Mouse (Mus musculus) embryonic facial prominence, embryonic 14.5 days (tissue): ENCODE measurements around the gene Hist2h3c1. TPM values are rescaled to one million over a fixed set of nuclear protein-coding genes. Genes with fewer than 3 reads are reported as not detected.
"Not testable (repeated sequence)": the region's sequence is repeated elsewhere in the genome, so short reads cannot be mapped to it uniquely, and the experiment has no call there.

Experiments
- ATAC-seq: fragments of 200-750 bp; cut with Nextera tagmentation; 2 replicates; pipeline ENCODE4 v1.8.0; 2017; ENCODE audit warnings: low read depth, moderate number of reproducible peaks, moderate TSS enrichment
- DNase-seq: peaks from one replicate; pipeline ENCODE4 v3.0.0-alpha.2; 2015; ENCODE audit warnings: low spot score
- H3K27ac ChIP-seq: fragments of 300-500 bp; sonication (generic); replicated peaks from 2 replicates; pipeline ENCODE4 v1.5.1; 2014; ENCODE audit warnings: low read depth, mild to moderate bottlenecking, low read length, moderate library complexity
- H3K27me3 ChIP-seq: fragments of 300-500 bp; sonication (generic); replicated peaks from 2 replicates; pipeline ENCODE4 v1.6.1; 2014; ENCODE audit warnings: low read length; ENCODE audit not compliant: control insufficient read depth, insufficient read depth
- H3K36me3 ChIP-seq: fragments of 300-500 bp; sonication (generic); 2 replicates; pipeline ENCODE4 v1.6.1; 2014; ENCODE audit warnings: low read length, mixed read lengths; ENCODE audit not compliant: control insufficient read depth, insufficient read depth
- H3K4me1 ChIP-seq: fragments of 300-500 bp; sonication (generic); 2 replicates; pipeline ENCODE4 v1.6.1; 2014; ENCODE audit warnings: antibody characterized with exemption, low read length; ENCODE audit not compliant: control insufficient read depth, insufficient read depth
- H3K4me2 ChIP-seq: fragments of 300-500 bp; sonication (generic); 2 replicates; pipeline ENCODE4 v1.6.1; 2014; ENCODE audit warnings: low read depth, mild to moderate bottlenecking, low read length, moderate library complexity, mixed read lengths
- H3K4me3 ChIP-seq: fragments of 300-500 bp; sonication (generic); 2 replicates; pipeline ENCODE4 v1.5.1; 2014; ENCODE audit warnings: low read depth, mild to moderate bottlenecking, low read length
- H3K9ac ChIP-seq: fragments of 300-500 bp; sonication (generic); 2 replicates; pipeline ENCODE4 v1.6.1; 2014; ENCODE audit warnings: low read depth, mild to moderate bottlenecking, low read length, moderate library complexity, mixed read lengths
- H3K9me3 ChIP-seq: fragments of 300-500 bp; sonication (generic); 2 replicates; pipeline ENCODE4 v1.6.1; 2016; ENCODE audit warnings: low read length; ENCODE audit not compliant: control insufficient read depth
- WGBS: fragments of 180-500 bp; shearing (Covaris S2); extraction: QIAGEN DNeasy Blood & Tissue Kit; methylation state at CpG from one replicate; pipeline ENCODE4 v1.1.7; 2014; 5-methylcytosine and 5-hydroxymethylcytosine counted together
- polyA plus RNA-seq: library from polyadenylated mRNA; unstranded; fragments of >200 nt; fragmentation: Nextera tagmentation; extraction: Ambion mirVana; gene quantifications from 2 replicates; pipeline ENCODE4 v1.2.1, GENCODE M21; 2014

Hist2h3c1 gene
- polyA plus RNA-seq, 1 experiment from 2014 or later, result not detected

GRCm38 (mm10) chr3:96219661-96220130 is 26.8 kb upstream of the Hist2h3c1 start, which contains the start of the genes Bola1 and Hist2h2ab:
TSS of gene Bola1 (minus strand) at chr3:96219709.
TSS of gene Hist2h2ab (plus strand) at chr3:96219865.
- H3K9ac ChIP-seq, result peak within 1 kb of the TSS; percentile 92
- H3K4me2 ChIP-seq, result peak within 1 kb of the TSS; percentile 88
- H3K9me3 ChIP-seq, result no peaks in the 10 kb centered on the region
- no peaks in the 10 kb centered on the region for H3K27me3 ChIP-seq
- no peaks in the 10 kb centered on the region for H3K36me3 ChIP-seq
- ATAC-seq (peak; percentile 87), DNase-seq (peak; percentile 97)
- WGBS, result under 1% methylated on average over 35 of the region's 37 CpGs
- H3K4me1 ChIP-seq, result peaks cover 25% of the 10 kb centered on the region
- peak within 1 kb of the TSS; percentile 98 for H3K27ac ChIP-seq
- H3K4me3 ChIP-seq, result peak within 1 kb of the TSS; percentile 66

GRCm38 (mm10) chr3:96220131-96220764 is 26.2 kb upstream of the Hist2h3c1 start:
- WGBS, result under 1% methylated on average over 20 of the region's 47 CpGs
- Histone ChIP-seq H3K27ac (peak overlapping the region; percentile 98), H3K4me1 (peaks cover 25% of the 10 kb centered on the region), H3K9ac (peak overlapping the region; percentile 92), H3K4me3 (peak overlapping the region; percentile 66), H3K4me2 (peak overlapping the region; percentile 88)
- H3K9me3 ChIP-seq, H3K27me3 ChIP-seq, H3K36me3 ChIP-seq: not testable (repeated sequence)
- DNase-seq, result peak; percentile 56
- peak; percentile 2; the same call in 1 of the 2 replicates for ATAC-seq

GRCm38 (mm10) chr3:96220765-96221639 is 25.5 kb upstream of the Hist2h3c1 start, which contains the start of the genes Hist2h2ac and Hist2h2be:
TSS of gene Hist2h2ac (minus strand) at chr3:96220880.
TSS of gene Hist2h2be (plus strand) at chr3:96221119.
- peak within 1 kb of the TSS; percentile 66 for H3K4me3 ChIP-seq
- peak within 1 kb of the TSS; percentile 92 for H3K9ac ChIP-seq
- H3K9me3 ChIP-seq, result no peaks in the 10 kb centered on the region
- ATAC-seq (peak; percentile 91), DNase-seq (peak; percentile 98)
- H3K4me1 ChIP-seq, result peaks cover 25% of the 10 kb centered on the region
- WGBS, result under 1% methylated on average over 41 of the region's 43 CpGs
- peak within 1 kb of the TSS; percentile 88 for H3K4me2 ChIP-seq
- no peaks in the 10 kb centered on the region for H3K36me3 ChIP-seq
- H3K27me3 ChIP-seq, result no peaks in the 10 kb centered on the region
- H3K27ac ChIP-seq, result peak within 1 kb of the TSS; percentile 98

- WGBS, result 14% methylated on average over 9 of the region's 9 CpGs
- Histone ChIP-seq H3K4me3 (peak overlapping the region; percentile 66), H3K9ac (peak overlapping the region; percentile 60), H3K9me3 (no peaks in the 10 kb centered on the region), H3K4me2 (peak overlapping the region; percentile 88), H3K27ac (peak overlapping the region; percentile 98), H3K27me3 (no peaks in the 10 kb centered on the region), H3K4me1 (peaks cover 25% of the 10 kb centered on the region), H3K36me3 (no peaks in the 10 kb centered on the region)
- no peak for DNase-seq
- no peak for ATAC-seq
These were observed 24.8 kb upstream of the Hist2h3c1 start for GRCm38 (mm10) chr3:96221640-96222038.

GRCm38 (mm10) chr3:96222774-96223173 is 23.7 kb upstream of the Hist2h3c1 start:
- ATAC-seq, result no peak
- H3K4me2 ChIP-seq, result peak overlapping the region; percentile 88
- WGBS, result 92% methylated on average over 4 of the region's 4 CpGs

GRCm38 (mm10) chr3:96225421-96225820 is 21.1 kb upstream of the Hist2h3c1 start:
- no peak overlapping the region for H3K9ac ChIP-seq
- H3K27me3 ChIP-seq, result no peaks in the 10 kb centered on the region
- WGBS, result 28% methylated on average over 2 of the region's 2 CpGs
- no peaks in the 10 kb centered on the region for H3K9me3 ChIP-seq
- ATAC-seq (no peak), DNase-seq (no peak)
- peaks cover 19% of the 10 kb centered on the region for H3K4me1 ChIP-seq
- H3K4me3 ChIP-seq, result no peak overlapping the region
- no peak overlapping the region for H3K4me2 ChIP-seq
- H3K27ac ChIP-seq, result no peak overlapping the region
- no peaks in the 10 kb centered on the region for H3K36me3 ChIP-seq

More at GRCm38 (mm10) chr3:96222774-96223173, 23.7 kb upstream of the Hist2h3c1 start:
- Histone ChIP-seq H3K27ac (no peak overlapping the region), H3K4me1 (peaks cover 25% of the 10 kb centered on the region), H3K27me3 (no peaks in the 10 kb centered on the region), H3K36me3 (no peaks in the 10 kb centered on the region), H3K9ac (no peak overlapping the region), H3K9me3 (no peaks in the 10 kb centered on the region), H3K4me3 (no peak overlapping the region)
- DNase-seq, result no peak

GRCm38 (mm10) chr3:96226695-96227648 is 19.5 kb upstream of the Hist2h3c1 start:
- H3K9ac ChIP-seq, result no peak overlapping the region
- DNase-seq, result no peak
- no peak overlapping the region for H3K4me3 ChIP-seq
- 53% methylated on average over 8 of the region's 8 CpGs for WGBS
- peak; percentile 34; the same call in 1 of the 2 replicates for ATAC-seq
- peaks cover 14% of the 10 kb centered on the region for H3K4me1 ChIP-seq
- H3K27ac ChIP-seq, result no peak overlapping the region
- H3K36me3 ChIP-seq, result no peaks in the 10 kb centered on the region
- H3K27me3 ChIP-seq, result no peaks in the 10 kb centered on the region
- H3K4me2 ChIP-seq, result no peak overlapping the region
- no peaks in the 10 kb centered on the region for H3K9me3 ChIP-seq

GRCm38 (mm10) chr3:96228828-96229227 is 17.7 kb upstream of the Hist2h3c1 start:
- no peak for DNase-seq

More at GRCm38 (mm10) chr3:96228828-96229227, 17.7 kb upstream of the Hist2h3c1 start:
- H3K27ac ChIP-seq, result no peak overlapping the region
- no peaks in the 10 kb centered on the region for H3K9me3 ChIP-seq
- no peaks in the 10 kb centered on the region for H3K27me3 ChIP-seq
- H3K4me2 ChIP-seq, result no peak overlapping the region
- H3K4me3 ChIP-seq, result no peak overlapping the region
- H3K4me1 ChIP-seq, result no peaks in the 10 kb centered on the region
- H3K36me3 ChIP-seq, result no peaks in the 10 kb centered on the region
- WGBS, result 64% methylated on average over 2 of the region's 2 CpGs
- no peak for ATAC-seq
- no peak overlapping the region for H3K9ac ChIP-seq
